16 mouse cellular contexts compared by ENCODE assay signal in the genomic region with DNA sequence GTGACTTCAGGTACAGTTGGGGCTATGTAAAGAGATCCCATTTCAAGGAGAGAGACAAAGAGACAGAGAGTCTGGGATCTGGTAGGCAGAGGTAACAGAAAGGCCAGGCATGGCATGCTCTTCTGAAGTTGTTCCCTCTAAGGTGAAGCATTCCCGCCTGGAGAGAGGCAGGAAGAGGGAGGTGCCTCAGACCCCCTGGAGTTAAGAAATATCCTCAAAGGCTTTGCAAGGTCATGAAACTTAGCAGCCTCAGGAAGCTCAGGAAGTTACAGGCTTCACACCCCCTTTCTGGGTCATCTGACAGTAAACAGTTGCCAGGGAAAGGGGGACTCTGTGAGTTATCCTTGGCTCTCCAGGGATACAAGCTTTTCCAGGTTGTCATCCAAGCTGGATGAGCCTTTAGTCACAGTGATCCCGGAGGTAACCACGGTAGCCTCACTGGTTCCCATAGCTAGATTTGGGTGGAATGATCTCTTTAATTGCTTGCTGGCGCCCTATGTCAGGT. TPM values are rescaled to one million over a fixed set of nuclear protein-coding genes. Genes with fewer than 3 reads are reported as not detected.
A peak's percentile ranks its signal among the peaks of the same experiment; 100 is the strongest.
DNase-seq lines count a peak whose midpoint lies in the region; ATAC-seq and TF ChIP-seq lines count a peak whose summit lies in the region.
"Had no signal": no experiment of that assay in that cellular context is flagged by ENCODE, and none has a peak within 500 bp of the region (broad histone marks: within the 10 kb centered on the region; RNA-seq: fewer than 3 reads in every experiment).

No protein-coding gene starts in this region.

- peaks cover 16 to 21% of the 10 kb centered on the region in 2 experiments for H3K4me1 ChIP-seq in heart, embryonic 14.5 days (ENCODE audit: control insufficient read depth in 2 of 2, insufficient read depth in 2 of 2, low read length in 2 of 2)
- H3K4me1 ChIP-seq in cortical plate, adult 2 months (ENCODE audit: control insufficient read depth, insufficient read depth, low read length) = peaks cover 3% of the 10 kb centered on the region
- peaks cover 32% of the 10 kb centered on the region for H3K4me1 ChIP-seq in midbrain, embryonic 10.5 days

- TF ChIP-seq CTCF in layer of hippocampus, adult 2 months (conservative IDR thresholded peaks at IDR 0.05) = no peak
- no peak for TF ChIP-seq CTCF in cortical plate, adult 2 months (IDR thresholded peaks at IDR 0.05; ENCODE audit: extremely low read depth, insufficient read depth, low read length)

- no peak overlapping the region for H3K4me3 ChIP-seq in heart, embryonic 14.5 days (ENCODE audit: control insufficient read depth in 1 of 2, insufficient read depth in 1 of 2, low read depth in 1 of 2, low read length in 2 of 2)
- no peak overlapping the region for H3K4me3 ChIP-seq in layer of hippocampus, adult 2 months
- no peak overlapping the region for H3K4me3 ChIP-seq in cortical plate, adult 2 months (ENCODE audit: insufficient read depth, low read length)
- no peak overlapping the region for H3K4me3 ChIP-seq in midbrain, embryonic 10.5 days
- H3K4me3 ChIP-seq: hindbrain, embryonic 13.5 days had no signal

- no peak overlapping the region for H3K9ac ChIP-seq in heart, embryonic 14.5 days (ENCODE audit: low read length)
- H3K9ac ChIP-seq: forebrain, postnatal 0 days; hindbrain, embryonic 13.5 days had no signal

- H3K27ac ChIP-seq in heart, embryonic 14.5 days (replicated peaks in 1 of 2; ENCODE audit: control insufficient read depth in 1 of 2, insufficient read depth in 1 of 2, low read depth in 2 of 2, low read length in 2 of 2) = peak overlapping the region; percentile 10 to 51; a peak in 2 of 4 replicates
- H3K27ac ChIP-seq in layer of hippocampus, adult 2 months = peak overlapping the region; percentile 74
- H3K27ac ChIP-seq in cortical plate, adult 2 months (ENCODE audit: insufficient read depth, low read length) = peak overlapping the region; percentile 66
- H3K27ac ChIP-seq in midbrain, embryonic 10.5 days (replicated peaks) = no peak overlapping the region
- H3K27ac ChIP-seq: hindbrain, embryonic 13.5 days had no signal

- no peak overlapping the region for H3K4me2 ChIP-seq in heart, embryonic 14.5 days (ENCODE audit: low read length)
- H3K4me2 ChIP-seq: hindbrain, embryonic 13.5 days; liver, embryonic 11.5 days had no signal

- no peak for TF ChIP-seq POLR2A in cortical plate, adult 2 months (IDR thresholded peaks at IDR 0.05; ENCODE audit: extremely low read depth, insufficient read depth, low read length)

- H3K27me3 ChIP-seq in heart, embryonic 14.5 days (ENCODE audit: control insufficient read depth, insufficient read depth, low read length) = no peaks in the 10 kb centered on the region
- H3K27me3 ChIP-seq in midbrain, embryonic 10.5 days (ENCODE audit: low read depth, poor library complexity, severe bottlenecking) = peaks cover 5% of the 10 kb centered on the region; the same call in 1 of the 2 replicates
- H3K27me3 ChIP-seq: hindbrain, embryonic 13.5 days had no signal

- 72% methylated on average over 4 of the region's 4 CpGs for WGBS in heart, embryonic 14.5 days
- 78% methylated on average over 4 of the region's 4 CpGs for WGBS in midbrain, embryonic 10.5 days

- no peaks in the 10 kb centered on the region for H3K36me3 ChIP-seq in heart, embryonic 14.5 days (ENCODE audit: control insufficient read depth, insufficient read depth, low read length)
- no peaks in the 10 kb centered on the region for H3K36me3 ChIP-seq in midbrain, embryonic 10.5 days
- H3K36me3 ChIP-seq: hindbrain, embryonic 13.5 days had no signal

- no peak for ATAC-seq in heart, embryonic 14.5 days (ENCODE audit: insufficient number of reproducible peaks, insufficient read depth, low FRiP score, low read depth)
- ATAC-seq: forebrain, postnatal 0 days had no signal

- DNase-seq in heart, postnatal 4 days = no peak
- no peak for DNase-seq in layer of hippocampus, adult 2 months (ENCODE audit: low spot score in 2 of 2)
- no peak for DNase-seq in layer of hippocampus, adult 9-10 months (ENCODE audit: low spot score)
- peak; percentile 93 for DNase-seq in R1 (ENCODE audit: low read depth, low spot score)
- no peak for DNase-seq in midbrain, embryonic 10.5 days (ENCODE audit: low spot score)
- DNase-seq in right cerebral cortex, postnatal 36 days (ENCODE audit: low spot score in 2 of 2) = no peak
- DNase-seq: adrenal gland, postnatal 25 days; cerebellum, postnatal 14 days; forebrain, postnatal 0 days; layer of hippocampus, adult 9-11 months; spleen, adult 18-20 months; thymus, postnatal 4 days had no signal

- no peaks in the 10 kb centered on the region for H3K9me3 ChIP-seq in heart, embryonic 14.5 days (ENCODE audit: control insufficient read depth, low read length)
- H3K9me3 ChIP-seq in midbrain, embryonic 10.5 days (replicated peaks) = no peaks in the 10 kb centered on the region
- H3K9me3 ChIP-seq: hindbrain, embryonic 13.5 days had no signal

RNA-seq across cellular contexts. Expression of a gene that starts 57.2 kb away (rescaled TPM):
- polyA plus RNA-seq in heart, embryonic 14.5 days (2014; fragmentation: Nextera tagmentation; extraction: Ambion mirVana) = 7.7 and 8.4 TPM in 2 replicates
- total RNA-seq in heart, postnatal 4 days (2021) = 10 to 100 TPM in 1 of 2 experiments, 1 to 10 TPM in 1; 9.6 to 10.0 TPM
- total RNA-seq in layer of hippocampus, adult 2 months (2021) = 10 to 100 TPM; 34.9 to 40.3 TPM
- polyA plus RNA-seq in cortical plate, adult 2 months (2012; rRNA removed) = 30.4 and 34.6 TPM in 2 replicates
- 6.6 and 7.0 TPM in 2 replicates for polyA plus RNA-seq in midbrain, embryonic 10.5 days (2016; fragmentation: Nextera tagmentation; extraction: Ambion mirVana)
